Mouse (Mus musculus): ENCODE data around the gene Armh1. TPM values are rescaled to one million over a fixed set of nuclear protein-coding genes. Genes with fewer than 3 reads are reported as not detected.
A peak's percentile ranks its signal among the peaks of the same experiment; 100 is the strongest.
"Not testable (repeated sequence)": the region's sequence is repeated elsewhere in the genome, so short reads cannot be mapped to it uniquely, and the experiment has no call there.

Armh1 gene
- total RNA-seq, 2 experiments from 2014 or later = 1.1 to 1.4 TPM

DNA sequence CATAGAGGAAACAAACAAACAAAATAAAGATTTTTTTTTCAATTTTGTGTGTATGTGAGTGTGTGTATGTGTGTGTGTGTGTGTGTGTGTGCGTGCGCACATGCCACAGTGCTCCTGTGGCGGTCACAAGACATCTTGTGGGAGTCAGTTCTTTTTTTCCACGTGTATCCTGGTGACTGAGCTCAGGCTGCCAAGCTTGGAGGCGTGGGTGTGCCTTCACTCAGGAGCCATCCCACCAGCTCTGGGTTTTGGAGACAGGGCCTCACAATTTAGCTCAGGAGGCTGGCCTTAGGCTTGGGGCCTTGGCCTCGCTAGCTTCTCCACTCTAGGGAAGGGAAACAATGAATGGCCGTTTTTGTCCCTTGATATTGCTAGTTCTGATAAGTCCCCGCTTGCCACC lies 27.8 kb downstream of the Armh1 start:
- DNase-seq (ENCODE audit: low spot score in 2 of 2) = no peak

DNA sequence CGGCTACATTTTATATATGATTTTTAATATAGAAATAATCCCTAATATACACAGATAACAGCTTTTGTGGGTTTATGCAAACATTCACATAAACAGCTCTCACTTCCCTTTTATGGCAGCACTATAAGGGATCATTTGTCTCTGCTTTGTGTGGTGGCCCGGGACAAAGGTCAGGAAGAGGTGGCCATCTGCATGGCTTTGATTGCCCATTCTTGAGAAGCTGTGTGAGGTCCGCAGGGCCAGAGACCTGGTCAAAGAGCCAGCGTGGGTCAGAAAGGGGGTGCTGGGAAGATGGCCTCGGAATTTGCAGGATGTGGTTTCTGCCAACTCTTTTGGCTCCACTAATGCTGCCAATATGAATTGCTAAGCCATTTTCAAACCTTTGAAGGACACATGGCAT lies 28.9 kb downstream of the Armh1 start:
- no peak for DNase-seq (ENCODE audit: low spot score in 2 of 2)

DNA sequence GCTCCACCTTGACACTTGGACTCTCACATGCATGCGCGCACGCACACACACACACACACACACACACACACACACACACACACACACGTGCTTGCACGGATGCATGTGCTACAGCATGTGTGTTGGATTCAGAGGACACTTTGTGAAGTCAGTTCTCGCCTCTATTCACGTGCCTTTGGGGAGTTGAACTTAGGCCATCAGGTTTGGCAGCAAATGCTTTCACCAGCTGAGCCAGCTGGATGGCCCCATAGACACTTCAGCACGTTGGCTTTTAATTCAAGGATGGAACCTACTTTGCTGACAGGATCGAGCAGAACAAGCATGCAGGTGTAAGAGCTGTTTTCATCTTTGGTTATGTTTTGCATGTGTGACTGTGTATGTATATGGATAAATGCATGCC lies 30.1 kb downstream of the Armh1 start:
- DNase-seq (ENCODE audit: low spot score in 2 of 2) = no peak

DNA sequence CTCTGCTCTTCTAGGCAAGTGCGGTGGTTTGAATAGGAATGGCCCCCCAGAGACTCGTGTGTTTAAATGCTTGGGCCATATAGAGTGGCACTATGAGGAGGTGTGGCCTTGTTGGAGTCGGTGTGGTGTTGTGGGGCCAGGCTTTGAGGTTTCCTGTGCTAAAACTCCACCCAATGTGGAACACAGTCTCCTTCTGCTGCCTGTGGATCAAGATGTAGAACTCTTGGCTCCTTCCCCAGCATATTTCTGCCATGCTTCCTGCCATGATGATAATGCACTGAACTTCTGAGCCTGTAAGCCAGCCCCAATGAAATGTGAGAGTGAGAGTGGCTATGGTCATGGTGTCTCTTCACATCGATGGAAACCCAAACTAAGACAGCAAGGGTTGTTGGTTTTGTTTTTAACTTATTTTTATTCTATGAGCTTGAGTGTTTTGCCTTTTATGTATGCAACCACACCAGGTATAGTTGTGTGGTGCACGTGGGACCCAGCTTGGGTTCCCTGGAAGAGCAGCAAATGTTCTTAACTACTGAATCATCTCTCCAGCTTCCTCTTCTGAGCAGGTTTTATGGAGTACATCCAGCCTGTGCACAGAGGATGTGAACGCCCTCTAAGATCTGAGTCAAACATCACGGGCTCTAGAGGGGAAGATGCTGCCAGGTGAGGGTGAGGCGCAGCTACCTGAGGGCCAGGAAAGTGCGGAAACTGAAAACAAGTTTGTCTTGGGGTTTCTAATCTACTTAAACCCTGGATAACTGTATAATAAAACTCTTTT lies 31.0 kb downstream of the Armh1 start:
- no peak for DNase-seq (ENCODE audit: low spot score in 2 of 2)

DNA sequence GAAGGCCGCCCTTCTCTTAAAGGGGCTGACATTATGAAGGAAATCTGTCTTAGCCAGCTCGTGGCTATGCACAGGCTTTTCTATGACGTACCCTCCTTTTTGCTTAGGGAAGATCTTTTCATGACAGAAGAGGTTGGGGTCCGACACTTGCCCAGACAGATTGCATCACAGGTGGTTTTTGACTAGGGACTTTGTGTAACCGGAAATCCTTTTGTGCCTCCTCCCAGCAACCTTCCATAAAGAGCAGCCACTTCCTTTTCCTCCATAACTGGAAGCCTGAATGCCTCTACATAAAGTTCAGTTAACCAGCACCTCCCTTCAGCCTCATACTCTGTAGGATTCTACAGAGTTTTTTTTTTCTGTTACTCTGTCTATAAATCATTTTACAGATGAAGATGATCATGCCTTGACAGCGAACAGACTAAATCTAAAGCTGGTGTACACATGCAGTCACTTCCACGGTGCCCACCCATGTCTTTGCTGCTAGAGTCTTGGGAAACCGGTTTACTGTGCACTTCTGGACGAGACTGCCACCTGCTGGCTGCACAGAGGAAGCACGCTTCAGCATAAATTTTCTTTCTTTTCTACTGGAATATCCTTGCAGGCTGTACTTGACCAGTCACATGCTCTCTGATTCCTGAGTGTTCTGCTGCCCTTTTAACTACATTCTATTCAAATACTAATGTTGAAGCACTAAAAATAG lies 33.3 kb downstream of the Armh1 start:
- peak; percentile 33 to 57 for DNase-seq (ENCODE audit: low spot score in 2 of 2)

DNA sequence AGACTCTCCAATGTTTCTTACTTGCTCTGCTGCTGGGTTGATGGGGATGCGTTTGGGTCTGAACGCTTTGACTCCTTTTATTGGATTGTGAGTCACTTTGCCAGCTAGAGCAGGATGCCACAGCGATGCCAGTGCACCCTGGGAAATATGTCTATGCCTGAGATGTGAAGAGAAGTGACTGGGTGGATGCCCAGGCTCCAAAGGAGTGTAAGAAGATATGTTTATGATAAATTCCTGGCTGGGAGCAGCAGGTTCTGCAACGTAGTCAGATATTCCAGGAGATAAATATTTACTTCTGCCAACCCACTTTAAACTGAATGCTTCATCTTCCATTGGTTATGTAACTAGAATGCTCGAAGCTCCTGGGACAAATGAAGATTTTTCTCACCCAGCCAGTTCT lies 34.9 kb downstream of the Armh1 start:
- DNase-seq (ENCODE audit: low spot score in 2 of 2) = no peak

DNA sequence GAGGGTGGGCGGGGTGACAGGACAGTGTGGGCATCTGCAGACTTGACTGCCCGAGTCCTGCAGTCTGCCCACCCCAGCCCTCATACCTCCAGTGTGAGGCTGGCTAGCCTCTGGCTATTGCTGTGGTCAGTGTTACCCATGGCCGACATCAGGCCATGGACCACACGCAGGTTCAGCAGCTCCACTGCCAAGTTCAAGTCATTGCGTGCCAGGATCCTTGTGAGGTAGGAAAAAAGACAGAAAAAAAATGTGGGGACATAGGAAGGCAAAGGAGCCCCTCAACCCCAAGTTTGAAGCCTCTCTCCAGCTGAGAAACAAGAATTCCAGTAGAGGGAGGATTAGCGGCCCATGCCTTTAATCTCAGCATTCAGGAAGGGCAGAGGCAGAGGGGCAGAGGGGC lies 37.7 kb downstream of the Armh1 start:
- DNase-seq (ENCODE audit: low spot score in 2 of 2) = no peak

DNA sequence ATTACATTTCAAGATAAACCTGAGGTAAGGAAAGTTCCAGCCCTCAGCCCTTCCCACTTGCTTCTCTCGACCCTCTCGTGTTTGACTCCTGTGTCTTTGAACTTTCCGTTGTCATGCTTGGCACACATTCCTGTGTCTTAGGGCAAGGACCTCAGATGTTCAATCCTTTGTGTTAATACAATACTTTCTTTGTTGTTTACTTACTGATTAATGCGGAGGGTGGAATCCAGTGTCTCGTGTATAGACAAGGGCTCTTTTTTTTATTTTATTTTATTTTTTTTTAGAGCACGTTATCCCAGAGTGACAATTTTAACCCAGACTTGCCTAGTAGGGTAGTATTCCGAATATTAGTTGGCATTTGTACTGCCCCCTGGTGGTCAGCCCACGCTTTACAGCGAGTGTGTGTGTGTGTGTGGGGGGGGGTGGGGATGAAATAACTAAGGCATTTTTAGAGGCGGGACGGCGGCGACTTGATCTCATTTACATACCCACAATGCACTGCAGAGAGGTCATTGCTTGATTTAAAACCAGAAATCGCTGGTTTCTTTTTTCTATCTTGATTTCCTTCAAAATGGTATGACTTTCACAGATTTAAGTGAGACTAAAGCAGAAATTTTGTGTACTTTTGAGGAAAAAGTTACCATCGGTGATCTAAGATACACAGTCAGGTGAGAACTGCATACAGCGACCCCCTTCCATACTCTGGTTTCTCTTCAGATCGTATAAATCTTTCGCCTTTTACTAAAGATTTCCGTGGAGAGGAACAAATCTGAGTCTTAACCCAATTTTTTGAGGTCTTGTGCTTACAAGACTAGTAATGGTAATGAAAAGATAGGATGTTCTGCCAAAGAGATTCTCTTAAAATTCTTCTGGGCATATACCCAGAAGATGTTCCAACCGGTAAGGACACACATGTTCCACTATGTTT lies 41.5 kb downstream of the Armh1 start:
- peak; percentile 48 for DNase-seq (ENCODE audit: low spot score in 2 of 2)

DNA sequence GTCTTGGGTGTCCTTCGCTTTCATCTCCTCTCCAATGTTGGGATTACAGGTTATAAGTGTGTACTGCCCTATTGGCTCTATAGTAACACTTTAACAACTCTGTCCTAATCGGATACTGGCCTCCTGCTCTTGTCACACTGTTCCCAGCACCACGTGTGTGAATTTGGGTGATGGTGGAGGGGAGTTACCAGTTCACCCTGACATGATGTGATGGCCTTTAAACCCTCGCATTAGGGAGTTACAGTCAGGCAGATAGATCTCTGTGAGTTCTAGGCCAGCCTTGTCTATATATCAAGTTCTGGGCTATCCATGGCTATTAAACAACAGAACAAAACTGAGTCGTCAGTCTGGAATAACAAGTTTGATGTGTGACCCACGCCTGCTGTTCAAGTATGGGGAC lies 42.3 kb downstream of the Armh1 start:
- no peak for DNase-seq (ENCODE audit: low spot score in 2 of 2)

DNA sequence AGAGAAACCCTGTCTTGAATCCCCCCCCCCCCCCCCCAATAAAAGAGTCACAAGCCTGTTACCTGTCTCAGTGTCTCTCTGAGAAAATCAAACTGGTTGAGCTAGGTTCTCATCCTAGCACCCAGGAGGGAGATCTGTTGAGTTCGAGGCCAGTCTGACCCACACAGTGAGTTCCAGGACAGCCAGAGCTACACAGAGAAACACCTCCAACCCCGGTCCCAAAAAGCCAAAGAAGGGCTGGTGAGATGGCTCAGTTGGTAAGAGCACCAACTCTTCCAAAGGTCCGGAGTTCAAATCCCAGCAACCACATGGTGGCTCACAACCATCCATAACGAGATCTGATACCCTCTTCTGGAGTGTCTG lies 49.0 kb downstream of the Armh1 start:
- no peak for DNase-seq (ENCODE audit: low spot score in 2 of 2)

DNA sequence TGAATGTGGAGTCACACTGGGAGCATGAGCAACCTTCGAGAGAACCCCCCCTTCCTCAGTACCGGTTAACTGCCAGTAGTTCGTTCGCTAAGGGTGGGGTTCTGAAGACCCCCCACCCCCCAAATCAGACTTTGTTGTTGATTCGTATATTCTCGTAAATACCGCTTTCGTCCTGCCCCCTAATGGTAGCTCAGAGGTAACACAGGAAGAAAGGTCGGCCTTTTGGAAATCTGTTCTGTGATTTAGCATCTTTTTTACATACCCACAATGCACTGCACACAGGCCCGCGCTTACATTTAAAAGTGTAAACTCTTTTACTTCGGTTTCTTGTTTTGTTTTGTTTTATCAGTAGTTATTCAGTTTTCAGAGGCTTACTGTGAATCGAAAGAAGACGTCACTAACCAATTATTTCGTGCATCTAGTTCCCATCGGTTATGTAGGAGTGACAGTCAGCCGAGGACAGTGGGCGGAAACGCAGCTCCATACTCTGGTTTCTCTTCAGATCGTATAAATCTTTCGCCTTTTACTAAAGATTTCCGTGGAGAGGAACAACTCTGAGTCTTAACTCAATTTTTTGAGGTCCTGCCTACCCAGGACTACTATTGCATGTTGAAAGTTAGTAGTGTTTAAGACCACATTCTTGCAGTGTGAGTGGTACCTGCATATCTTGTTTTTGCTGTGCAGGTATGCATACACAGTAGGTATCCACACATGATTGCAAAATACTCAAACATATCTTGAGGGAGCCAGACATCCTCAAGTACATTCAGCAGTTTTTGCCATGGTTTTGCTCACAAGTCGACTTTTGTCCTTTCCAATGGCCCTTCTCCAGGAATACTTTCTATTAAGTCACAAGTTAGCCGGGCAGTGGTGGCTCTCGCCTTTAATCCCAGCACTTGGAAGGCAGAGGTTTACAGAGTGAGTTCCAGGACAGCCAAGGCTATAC lies 49.6 kb downstream of the Armh1 start:
- peak; percentile 11 to 54 for DNase-seq (ENCODE audit: low spot score in 2 of 2)

DNA sequence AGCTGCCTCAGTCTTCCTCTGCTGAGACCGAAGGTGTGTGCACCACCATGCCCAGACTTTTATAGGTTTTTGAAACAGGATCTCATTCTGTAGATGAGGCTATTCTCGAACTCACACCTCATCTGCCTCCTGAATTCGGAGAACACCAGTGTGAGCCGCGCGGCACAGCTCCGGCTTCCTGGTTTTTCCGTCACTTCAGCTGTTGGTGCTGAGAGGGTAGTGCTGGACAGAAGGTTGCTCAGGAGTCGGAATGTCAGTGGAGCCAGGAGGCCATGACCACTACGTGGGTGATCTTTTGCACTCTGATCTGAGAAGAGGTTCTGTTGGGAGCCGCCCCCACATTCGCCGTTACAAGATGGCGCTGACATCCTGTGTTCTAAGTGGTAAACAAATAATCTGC lies 60.1 kb downstream of the Armh1 start:
- no peak for DNase-seq (ENCODE audit: low spot score in 2 of 2)

DNA sequence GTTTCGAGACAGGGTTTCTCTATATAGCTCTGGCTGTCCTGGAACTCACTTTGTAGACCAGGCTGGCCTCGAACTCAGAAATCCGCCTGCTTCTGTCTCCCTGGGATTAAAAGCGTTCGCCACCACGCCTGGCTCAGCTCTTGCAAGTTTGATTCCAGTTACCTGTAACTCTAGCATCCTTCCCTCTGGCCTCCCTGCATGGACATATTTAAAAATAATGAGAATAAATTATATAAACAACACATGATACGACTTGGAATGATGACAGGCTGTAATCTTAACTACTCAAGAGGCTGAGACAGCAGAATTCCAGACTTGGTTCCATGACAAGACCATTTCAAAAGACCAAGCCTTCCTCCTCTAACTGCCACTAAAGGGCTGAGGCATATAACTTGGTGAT lies 61.3 kb downstream of the Armh1 start:
- DNase-seq (ENCODE audit: low spot score in 2 of 2) = no peak

DNA sequence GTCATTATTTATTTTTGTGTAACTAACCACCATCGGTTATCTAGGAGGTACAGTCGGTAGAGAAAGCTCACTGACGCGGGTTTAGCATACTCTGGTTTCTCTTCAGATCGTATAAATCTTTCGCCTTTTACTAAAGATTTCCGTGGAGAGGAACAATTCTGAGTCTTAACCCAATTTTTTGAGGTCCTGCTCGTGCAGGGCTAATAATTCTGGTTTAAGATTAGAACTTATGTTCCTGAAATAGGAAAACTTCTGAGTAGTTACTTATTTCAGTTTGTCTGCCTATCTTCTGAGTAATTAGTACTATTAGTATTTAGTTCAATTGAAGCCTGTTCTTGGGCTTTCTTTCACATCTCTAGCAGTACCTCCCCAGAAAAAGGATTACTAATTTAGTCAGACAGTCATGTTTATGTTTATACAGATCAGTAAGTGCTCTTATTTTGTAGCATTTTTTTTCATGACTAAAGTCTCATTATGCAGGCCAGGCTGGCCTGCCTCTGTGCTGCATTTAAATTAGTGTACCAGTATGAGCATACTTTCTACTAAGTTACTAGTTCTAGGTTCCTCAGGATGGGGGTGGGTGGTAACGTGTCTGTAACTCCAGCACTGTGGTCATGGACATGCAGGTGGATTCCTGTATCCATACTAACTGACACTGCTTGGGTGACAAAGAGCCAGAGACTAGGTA lies 61.9 kb downstream of the Armh1 start:
- DNase-seq (ENCODE audit: low spot score in 2 of 2) = peak; percentile 15 to 30

DNA sequence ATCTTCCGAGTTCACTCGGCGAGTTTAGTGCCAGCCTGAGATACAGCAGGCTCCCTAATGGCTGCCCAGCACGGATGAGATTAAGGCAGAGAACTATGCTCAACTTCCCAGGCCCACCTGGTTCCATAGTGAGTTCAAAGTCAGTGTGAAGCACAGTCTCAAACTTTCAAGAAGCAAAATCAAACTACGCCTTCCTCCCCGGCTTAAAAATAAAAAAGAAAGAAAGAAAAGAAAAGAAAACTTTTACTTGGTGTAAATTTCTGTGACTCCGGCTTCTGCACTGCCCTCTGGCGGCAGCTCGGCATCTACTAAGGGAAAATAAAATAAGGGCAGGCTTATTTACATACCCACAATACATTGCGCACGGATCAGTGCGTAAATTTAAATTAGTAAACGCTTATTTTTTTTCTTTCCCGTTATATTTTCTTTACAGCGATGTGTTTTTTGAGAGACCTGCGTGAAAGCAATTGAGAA lies 62.5 kb downstream of the Armh1 start:
- peak; percentile 76 to 86 for DNase-seq (ENCODE audit: low spot score in 2 of 2)

DNA sequence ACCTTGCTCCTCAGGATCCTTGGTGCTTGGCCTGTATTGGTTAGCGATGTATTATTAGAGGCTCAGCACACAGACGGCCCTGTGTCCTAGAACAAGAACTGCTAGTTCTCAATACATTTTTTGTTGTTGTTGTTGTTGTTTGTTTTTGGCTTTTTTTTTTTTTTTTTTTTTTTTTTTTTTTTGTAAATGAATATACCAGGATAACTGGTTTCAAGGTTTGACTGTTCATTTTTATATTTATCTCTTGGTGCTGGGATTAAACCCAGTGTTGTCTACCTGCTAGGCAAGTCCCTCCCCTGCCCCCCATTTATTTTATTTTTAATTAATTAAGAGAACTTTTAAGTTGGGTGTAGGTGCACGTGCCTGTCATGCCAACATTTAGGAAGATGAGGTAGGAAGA lies 63.0 kb downstream of the Armh1 start:
- no peak for DNase-seq (ENCODE audit: low spot score in 2 of 2)

DNA sequence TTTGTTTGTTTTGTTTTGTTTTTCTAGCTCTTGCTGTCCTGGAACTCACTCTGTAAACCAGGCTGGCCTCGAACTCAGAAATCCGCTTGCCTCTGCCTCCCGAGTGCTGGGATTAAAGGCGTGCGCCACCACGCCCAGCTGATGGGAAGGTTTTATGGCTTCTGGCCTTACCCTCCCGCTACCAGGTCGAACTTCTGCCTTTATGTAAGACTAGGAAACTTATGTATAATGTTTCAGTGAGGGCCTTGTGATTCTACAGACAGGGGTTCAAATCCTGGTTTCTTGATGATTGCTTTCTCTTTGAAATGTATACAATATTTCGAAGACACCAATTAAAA lies 69.2 kb downstream of the Armh1 start:
- DNase-seq (ENCODE audit: low spot score in 2 of 2) = not testable (repeated sequence)

DNA sequence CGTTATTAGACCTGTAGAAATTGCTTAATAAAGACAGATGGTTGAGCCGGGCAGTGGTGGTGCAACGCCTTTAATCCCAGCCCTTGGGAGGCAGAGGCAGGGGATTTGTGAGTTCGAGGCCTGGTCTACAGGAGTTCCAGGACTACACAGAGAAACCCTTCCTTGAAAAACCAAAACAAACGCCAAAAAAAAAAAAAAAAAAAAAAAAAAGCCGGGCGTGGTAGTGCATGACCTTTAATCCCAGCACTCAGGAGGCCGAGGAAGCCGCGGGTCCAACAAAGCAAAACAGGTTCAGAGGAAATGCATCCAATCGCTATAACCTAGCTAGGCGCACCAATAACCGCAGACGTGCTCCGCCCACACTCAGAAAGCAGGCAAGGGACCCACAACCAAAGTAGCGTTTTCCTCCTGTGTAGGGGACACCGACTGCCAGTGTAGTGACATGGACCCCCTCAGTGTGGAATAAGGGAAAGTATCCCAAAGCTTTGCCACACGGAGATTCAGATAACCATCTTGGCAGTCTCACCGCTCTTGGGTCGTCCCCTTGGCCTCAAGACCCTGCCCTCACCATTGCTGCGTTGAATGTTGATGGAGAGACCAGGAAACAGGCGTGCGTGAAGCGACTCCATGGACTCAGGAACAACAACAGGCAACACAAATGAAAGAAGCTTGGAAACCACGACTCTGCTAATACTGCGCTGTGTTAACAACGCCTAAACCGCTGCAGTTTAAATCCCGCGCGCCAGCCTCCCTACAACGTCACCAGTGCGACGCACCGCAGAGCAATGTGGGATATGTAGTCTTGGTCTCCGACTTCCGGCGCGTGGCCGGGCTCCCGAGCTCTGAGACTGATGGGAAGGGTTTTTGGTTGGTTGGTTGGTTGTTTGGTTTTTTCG lies 69.8 kb downstream of the Armh1 start, which contains the start of gene Kif2c:
Kif2c (minus strand) TSS at position 777 of the 896 bp plus-strand sequence.
- peak; percentile 89 to 94 for DNase-seq (ENCODE audit: low spot score in 2 of 2)

DNA sequence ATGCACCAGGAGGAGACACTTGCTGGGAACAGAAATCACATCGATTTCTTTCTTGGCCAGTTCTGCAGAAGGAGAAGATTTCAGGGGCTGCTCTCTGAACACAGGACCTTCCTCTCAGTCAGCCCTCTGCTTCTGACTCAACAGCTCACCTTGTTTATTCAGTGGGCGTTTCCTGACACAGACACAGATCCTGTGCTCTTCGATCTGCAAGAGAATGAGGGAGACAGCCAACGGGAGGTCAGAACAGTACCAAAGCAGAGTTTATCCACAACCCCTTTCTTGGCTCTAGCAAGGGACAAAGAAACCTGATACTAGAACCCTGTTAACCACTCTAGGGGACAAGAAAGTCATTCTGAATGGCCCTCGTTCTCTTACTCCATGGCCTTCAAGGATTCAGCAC lies 82.0 kb downstream of the Armh1 start:
- DNase-seq (ENCODE audit: low spot score in 2 of 2) = no peak

Data from layer of hippocampus, postnatal 14 days (tissue).